Mouse (Mus musculus): ENCODE data around the gene Ddx39.

- no peak for TF ChIP-seq CTCF (IDR thresholded peaks at IDR 0.05; ENCODE audit: extremely low read depth, insufficient read length, insufficient replicate concordance, low read depth, low read length)
- no peak for TF ChIP-seq POLR2A (IDR thresholded peaks at IDR 0.05; ENCODE audit: low read depth, low read length)
Observed at GRCm38 (mm10) chr8:83732919-83733318, 17.9 kb downstream of the Ddx39 start.
